Mouse (Mus musculus): ENCODE measurements around the gene Nostrin.

The Nostrin gene

GRCm38 (mm10) chr2:69205185-69205584, 69.6 kb downstream of the Nostrin start:
- peak; percentile 7 for DNase-seq (ENCODE audit: low spot score)

- DNase-seq (ENCODE audit: low spot score): peak; percentile 96
Observed at GRCm38 (mm10) chr2:69205791-69206351, 70.3 kb downstream of the Nostrin start, which contains the start of gene Spc25. Gene Spc25 (minus strand): TSS chr2:69206194.

- DNase-seq (ENCODE audit: low spot score): peak; percentile 11
Observed at GRCm38 (mm10) chr2:69206523-69206922, 70.9 kb downstream of the Nostrin start.

- DNase-seq (ENCODE audit: low spot score): no peak
Observed at GRCm38 (mm10) chr2:69209684-69210083, 74.1 kb downstream of the Nostrin start.

GRCm38 (mm10) chr2:69210773-69211172, 75.2 kb downstream of the Nostrin start, which contains the start of gene G6pc2:
Gene G6pc2 (plus strand): TSS chr2:69211073.
- DNase-seq (ENCODE audit: low spot score): no peak

GRCm38 (mm10) chr2:69212652-69213051, 77.1 kb downstream of the Nostrin start:
- DNase-seq (ENCODE audit: low spot score): no peak

GRCm38 (mm10) chr2:69215242-69215641, 79.6 kb downstream of the Nostrin start:
- DNase-seq (ENCODE audit: low spot score): no peak

- DNase-seq (ENCODE audit: low spot score): no peak
Observed at GRCm38 (mm10) chr2:69221868-69222416, 86.3 kb downstream of the Nostrin start.

- no peak for DNase-seq (ENCODE audit: low spot score)
Observed at GRCm38 (mm10) chr2:69222815-69223214, 87.2 kb downstream of the Nostrin start.

GRCm38 (mm10) chr2:69224724-69225123, 89.1 kb downstream of the Nostrin start:
- DNase-seq (ENCODE audit: low spot score): no peak

GRCm38 (mm10) chr2:69226876-69227275, 91.3 kb downstream of the Nostrin start:
- no peak for DNase-seq (ENCODE audit: low spot score)

- no peak for DNase-seq (ENCODE audit: low spot score)
Observed at GRCm38 (mm10) chr2:69228635-69229034, 93.0 kb downstream of the Nostrin start.

GRCm38 (mm10) chr2:69230137-69230536, 94.5 kb downstream of the Nostrin start:
- no peak for DNase-seq (ENCODE audit: low spot score)

GRCm38 (mm10) chr2:69232101-69232500, 96.5 kb downstream of the Nostrin start:
- no peak for DNase-seq (ENCODE audit: low spot score)

GRCm38 (mm10) chr2:69234976-69235678, 99.5 kb downstream of the Nostrin start:
- no peak for DNase-seq (ENCODE audit: low spot score)

All from adipocyte (in vitro differentiated cells).